Mouse (Mus musculus) mesoderm, embryonic 11.5 days (tissue): ENCODE measurements at regions not wholly inside any gene's neighbourhood (a gene's known extent, or its start where the extent isn't known, plus 50 kb on each side); places are given as distances from the start of the nearest gene placed in this dataset.

ENCODE experiments used
- DNase-seq: peaks from one replicate; pipeline ENCODE4 v3.0.0-alpha.2; 2012; ENCODE audit warnings: low read depth, low spot score

GRCm38 (mm10) chr1:157957506-157957905 is 398.6 kb downstream of the Brinp2 start:
- DNase-seq = no peak

DNA sequence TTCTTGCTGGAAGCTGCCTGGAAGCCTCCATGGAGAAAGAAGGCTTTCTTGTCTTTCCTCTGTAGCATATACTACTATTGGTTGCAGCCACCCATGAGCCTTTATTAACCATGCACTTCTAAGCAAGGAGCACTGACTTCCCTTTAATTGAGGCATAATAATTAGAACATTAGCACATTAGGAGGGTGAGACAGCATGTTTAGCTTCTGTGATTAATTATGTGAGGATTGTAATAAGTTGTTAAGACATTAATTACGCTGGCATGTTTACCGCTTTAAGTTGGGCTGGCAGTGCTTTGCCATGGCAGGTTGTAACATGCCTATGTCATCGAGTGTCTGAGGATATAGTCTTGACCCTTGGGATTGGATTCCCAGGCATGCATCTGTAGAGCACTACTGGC is 391.7 kb downstream of the Brinp2 start:
- DNase-seq = no peak

DNA sequence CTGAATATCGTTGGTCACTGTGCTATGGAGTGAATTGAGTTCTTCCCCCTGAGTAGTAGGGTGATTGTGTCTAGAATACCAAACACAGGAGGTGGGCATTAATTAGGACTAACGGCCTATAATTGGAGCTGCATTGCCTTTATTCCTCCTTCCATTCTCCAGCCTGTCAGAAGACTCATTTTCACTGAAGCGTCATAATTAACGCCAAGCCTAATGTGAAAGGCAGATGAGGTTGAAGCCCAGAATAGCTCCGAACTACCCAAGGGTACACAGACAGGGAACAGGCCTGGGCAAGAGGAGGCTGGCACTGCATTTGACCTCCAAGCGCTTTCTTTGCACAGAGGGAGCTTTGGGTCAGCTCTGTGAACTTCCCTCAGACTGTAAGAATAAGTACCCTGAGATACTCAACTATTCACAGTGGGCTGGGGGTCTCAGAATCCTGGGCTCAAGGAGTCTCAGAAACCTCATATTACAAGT is 386.5 kb downstream of the Brinp2 start:
- DNase-seq = no peak

GRCm38 (mm10) chr1:157973373-157974232 is 382.5 kb downstream of the Brinp2 start:
- no peak for DNase-seq

GRCm38 (mm10) chr1:157974656-157975055 is 381.5 kb downstream of the Brinp2 start:
- no peak for DNase-seq

- DNase-seq = peak; percentile 71
These were observed 337.0 kb downstream of the Brinp2 start for GRCm38 (mm10) chr1:158019161-158019560.

- no peak for DNase-seq
These were observed 316.4 kb downstream of the Brinp2 start for GRCm38 (mm10) chr1:158039756-158040155.

- no peak for DNase-seq
These were observed 315.8 kb downstream of the Brinp2 start for GRCm38 (mm10) chr1:158040334-158040733.

DNA sequence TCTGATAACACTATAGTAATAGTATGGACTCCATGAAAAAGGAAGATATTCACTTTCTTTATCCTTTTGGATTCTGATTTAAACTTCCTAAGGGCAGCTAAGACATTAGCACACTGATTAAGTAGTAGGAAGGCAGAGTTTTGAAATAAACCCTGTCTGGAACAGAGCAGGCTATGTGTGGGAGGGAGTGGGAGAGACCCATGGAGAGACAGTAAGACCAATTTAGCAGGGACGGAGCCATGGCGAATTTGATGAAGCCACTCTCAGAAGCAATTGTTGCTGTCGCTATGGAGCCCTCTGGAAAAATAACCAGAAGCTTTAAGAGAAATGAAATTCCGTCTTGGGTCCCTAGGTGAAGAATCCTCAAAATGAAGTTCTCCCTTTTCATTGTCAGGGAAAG is 303.5 kb downstream of the Brinp2 start:
- no peak for DNase-seq

DNA sequence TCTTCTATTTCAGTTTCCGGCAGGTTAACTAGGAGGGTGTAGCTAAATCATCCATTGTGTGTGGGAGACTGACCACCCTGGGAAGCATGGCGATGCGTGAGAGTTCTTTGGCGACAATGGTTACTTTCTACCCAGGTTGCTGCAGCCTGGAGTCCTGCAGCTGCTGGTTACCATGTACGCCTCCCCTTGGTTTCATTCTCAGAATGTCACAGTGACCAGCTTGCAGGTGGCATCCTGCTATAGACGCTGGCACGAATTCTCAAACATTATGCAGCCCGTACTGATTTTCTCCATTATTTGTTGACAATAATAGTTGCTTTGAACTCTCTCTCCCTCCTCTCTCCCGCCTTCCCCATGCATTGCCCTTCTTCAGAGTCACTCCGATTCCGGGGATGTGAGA is 301.2 kb downstream of the Brinp2 start:
- no peak for DNase-seq

DNA sequence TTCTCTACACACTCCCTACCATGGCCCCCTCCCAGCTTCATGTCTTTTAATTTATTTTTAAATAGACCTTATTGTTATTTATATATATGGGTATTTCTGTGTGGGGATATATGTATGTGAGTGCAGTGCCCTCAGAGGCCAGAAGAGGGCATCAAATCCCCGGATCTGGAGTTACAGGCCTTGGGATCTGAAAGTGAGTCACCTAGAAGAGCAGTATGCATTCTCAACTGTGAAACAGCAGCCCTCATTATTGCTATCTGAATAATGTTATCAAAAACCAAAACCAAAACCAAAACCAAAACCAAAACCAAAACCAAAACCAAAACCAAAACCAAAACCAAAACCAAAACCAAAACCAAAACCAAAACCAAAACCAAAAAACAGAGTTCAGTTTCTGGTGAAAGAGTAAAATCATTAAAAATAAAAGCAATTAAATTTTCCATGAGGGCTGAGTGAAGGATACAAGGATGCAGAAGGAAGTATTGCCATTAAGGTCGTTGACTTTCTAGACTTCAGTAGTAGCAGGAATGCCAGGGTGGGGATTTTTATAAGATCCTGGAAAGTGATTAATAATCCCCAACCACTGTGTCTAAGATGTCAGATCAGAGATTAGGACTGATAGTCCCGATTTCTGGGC is 299.0 kb downstream of the Brinp2 start:
- no peak for DNase-seq

- DNase-seq = no peak
These were observed 298.3 kb downstream of the Brinp2 start for GRCm38 (mm10) chr1:158057789-158058188.

DNA sequence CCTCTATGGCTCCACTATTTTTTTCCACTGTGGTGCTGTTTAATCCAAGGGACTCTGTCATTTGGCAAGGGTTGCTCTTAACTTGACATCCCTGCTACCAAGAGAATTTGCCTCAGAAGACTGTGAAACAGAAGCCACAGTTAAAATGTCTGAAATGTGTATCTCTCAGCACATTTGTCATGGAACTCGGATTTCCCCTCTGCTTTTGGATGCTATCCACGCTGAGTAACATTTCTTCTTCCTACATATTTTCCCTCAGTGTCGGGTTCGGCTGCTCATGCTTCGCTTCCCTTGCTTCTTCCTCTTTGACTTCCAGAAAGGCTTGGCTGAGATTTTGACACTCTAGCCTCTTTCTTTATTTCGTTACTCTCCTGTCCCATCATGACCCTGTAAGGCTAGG is 294.1 kb downstream of the Brinp2 start:
- no peak for DNase-seq

DNA sequence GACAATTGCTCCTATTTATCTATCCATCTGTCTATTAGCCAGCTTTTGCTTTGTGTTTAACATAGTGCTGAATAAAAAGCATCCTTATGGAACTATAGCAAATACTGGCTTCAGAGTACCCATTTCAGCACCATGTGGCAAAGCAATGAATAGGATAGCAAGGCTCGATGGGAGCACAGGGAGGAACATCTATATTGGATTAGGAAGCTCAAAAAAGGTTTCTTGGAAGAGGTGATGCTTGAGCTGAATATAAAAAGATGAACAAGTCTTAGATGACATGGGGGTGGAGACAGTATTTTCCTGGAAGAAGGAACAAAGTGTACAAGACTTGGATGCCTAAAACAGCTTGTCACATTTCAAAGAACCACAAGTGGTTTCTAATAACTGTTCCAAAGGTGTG is 273.9 kb downstream of the Brinp2 start:
- DNase-seq = no peak

GRCm38 (mm10) chr1:158085856-158086255 is 270.3 kb downstream of the Brinp2 start:
- DNase-seq = no peak

DNA sequence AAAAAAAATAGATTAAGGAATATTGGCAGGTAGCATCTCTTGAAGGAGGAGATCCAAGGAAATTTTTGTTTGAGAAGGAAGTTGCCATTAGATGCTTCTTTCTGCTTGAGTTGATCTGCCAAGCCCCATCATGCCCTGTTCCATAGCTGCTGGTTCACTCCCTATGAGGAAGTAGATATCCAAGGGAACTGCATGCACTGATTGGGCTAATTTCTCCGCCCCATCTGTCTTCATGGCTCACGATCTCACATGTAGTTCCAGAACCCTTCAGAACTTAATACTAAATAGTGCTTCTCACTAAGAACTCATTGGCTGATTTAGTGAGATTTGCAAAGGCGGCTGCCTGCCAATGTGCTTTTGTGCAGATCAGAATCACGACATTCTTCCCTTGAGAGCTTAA is 258.6 kb downstream of the Brinp2 start:
- DNase-seq = no peak

DNA sequence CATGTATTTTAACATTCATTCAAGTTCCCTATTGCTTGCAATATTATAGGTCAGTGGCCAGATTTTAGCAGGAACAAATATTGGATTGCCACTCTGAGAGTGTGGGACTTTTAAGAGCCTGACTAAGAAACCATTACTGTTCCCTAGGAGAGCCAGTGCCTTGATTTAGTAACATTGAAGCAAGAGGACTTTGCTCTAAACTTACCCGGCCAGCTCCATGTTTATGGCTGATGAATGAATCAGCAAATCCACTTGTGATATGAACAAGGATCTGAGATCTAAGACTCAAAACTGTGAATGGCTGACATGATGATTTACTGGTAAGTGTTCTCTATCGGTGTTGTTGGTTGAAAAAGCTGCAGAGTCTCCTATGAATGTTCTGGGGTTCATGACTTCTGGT is 236.4 kb downstream of the Brinp2 start:
- DNase-seq = no peak

GRCm38 (mm10) chr1:158124902-158125301 is 231.2 kb downstream of the Brinp2 start:
- no peak for DNase-seq

DNA sequence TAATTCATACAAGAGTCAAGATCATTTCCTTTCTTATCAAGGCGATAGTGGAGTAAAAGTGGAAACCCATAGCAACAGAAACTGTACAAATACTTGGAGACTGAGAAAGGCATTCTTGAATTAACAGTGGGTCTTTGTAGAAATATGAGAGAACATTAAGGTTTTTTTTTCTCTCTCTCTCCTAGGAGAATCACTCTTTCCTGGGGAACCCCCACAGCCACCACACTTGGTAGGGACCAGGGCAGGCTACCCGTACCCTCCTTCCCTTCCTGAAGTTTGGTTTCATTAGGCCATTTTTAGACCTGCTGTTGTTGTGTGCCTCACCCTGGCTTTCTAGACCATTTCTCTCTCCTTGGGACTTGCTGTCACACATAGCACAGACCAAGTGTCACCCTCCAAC is 229.9 kb downstream of the Brinp2 start:
- no peak for DNase-seq

DNA sequence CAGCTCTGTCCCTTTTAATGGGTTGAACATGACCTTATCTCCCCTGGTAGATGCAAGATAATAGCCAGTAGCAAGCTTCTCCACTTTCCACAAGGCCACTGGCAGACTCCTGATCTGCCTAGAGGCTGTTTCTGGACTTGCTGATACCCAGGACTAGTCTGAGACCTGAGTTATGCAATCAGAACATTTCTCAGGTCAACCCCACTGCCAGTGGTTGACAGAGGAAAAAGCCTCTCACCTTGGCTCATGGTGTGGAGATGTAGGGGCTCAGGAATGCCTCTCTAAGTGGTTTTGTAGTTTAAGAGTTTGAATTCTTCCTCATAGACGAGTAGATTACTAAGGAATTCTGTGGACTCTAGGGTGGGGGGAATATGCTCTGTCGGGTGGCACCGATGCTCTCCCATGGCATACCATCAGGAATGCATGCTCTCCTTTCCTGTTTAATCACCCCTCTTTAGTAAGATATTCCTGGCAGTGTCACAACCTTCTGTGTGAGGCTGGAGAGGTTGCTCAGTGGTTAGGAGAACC is 226.8 kb downstream of the Brinp2 start:
- DNase-seq = no peak

DNA sequence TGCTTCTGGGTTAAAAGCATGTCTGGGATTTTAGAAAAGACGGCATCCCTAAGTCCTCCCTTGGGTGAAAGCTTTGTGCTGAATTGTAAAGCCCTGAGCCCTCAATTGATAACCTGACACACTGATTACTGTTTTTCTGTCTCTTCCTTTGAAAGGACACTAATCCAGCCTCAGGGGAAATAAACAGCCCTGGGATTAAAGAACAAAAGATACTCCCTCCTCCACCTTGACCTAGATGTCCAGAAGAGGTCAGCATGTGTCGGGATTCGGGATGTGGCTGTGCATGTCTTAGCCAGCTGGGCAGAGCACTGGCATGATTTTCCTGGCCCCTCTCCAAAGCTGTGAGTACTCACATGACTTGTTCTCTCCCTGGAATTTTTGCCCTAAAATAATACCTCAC is 208.6 kb downstream of the Brinp2 start:
- DNase-seq = peak; percentile 6

DNA sequence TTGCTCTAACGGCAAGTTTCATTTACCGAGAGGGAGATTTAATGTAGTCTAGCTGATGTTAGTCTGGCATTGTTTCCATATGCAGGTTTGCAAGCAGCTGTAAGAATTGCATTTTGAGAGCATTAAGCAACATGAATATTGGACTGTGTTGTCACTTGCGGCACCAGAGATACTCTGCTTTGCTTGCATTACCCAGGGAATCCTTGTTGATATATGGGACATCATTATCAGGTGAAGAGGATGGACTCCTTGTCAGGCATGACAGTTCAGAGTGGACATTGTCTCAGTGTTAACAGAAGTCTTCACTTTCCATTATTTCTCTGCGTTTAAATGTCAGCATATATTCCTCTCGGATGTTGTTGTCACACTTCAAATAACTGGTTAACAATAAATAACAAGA is 208.1 kb downstream of the Brinp2 start:
- DNase-seq = no peak

GRCm38 (mm10) chr1:158161111-158161510 is 195.0 kb downstream of the Brinp2 start:
- DNase-seq = no peak
